Mouse (Mus musculus) heart, adult 9 months (tissue): ENCODE measurements around the gene Rere.
A peak's percentile ranks its signal among the peaks of the same experiment; 100 is the strongest.
"Not testable (repeated sequence)": the region's sequence is repeated elsewhere in the genome, so short reads cannot be mapped to it uniquely, and the experiment has no call there.

Experiments
- DNase-seq, 2 experiments: peaks; one replicate each; pipeline ENCODE4 v3.0.0; 2022; ENCODE audit warnings: low spot score in 2 of 2

Gene Rere

GRCm38 (mm10) chr4:150254416-150254815 is 27.0 kb upstream of the Rere start:
- DNase-seq, result no peak

- DNase-seq, result no peak
These were observed 26.3 kb upstream of the Rere start for GRCm38 (mm10) chr4:150255181-150255580.

- DNase-seq, result peak; percentile 91
These were observed 23.9 kb upstream of the Rere start for GRCm38 (mm10) chr4:150257252-150258204.

GRCm38 (mm10) chr4:150258388-150258787 is 23.1 kb upstream of the Rere start:
- DNase-seq, result no peak

- DNase-seq, result no peak
These were observed 21.9 kb upstream of the Rere start for GRCm38 (mm10) chr4:150259577-150259976.

- no peak for DNase-seq
These were observed 21.3 kb upstream of the Rere start for GRCm38 (mm10) chr4:150260111-150260510.

- no peak for DNase-seq
These were observed 20.7 kb upstream of the Rere start for GRCm38 (mm10) chr4:150260745-150261144.

- DNase-seq, result no peak
These were observed 19.1 kb upstream of the Rere start for GRCm38 (mm10) chr4:150262301-150262700.

GRCm38 (mm10) chr4:150264903-150265302 is 16.5 kb upstream of the Rere start:
- no peak for DNase-seq

- no peak for DNase-seq
These were observed 16.0 kb upstream of the Rere start for GRCm38 (mm10) chr4:150265471-150265870.

GRCm38 (mm10) chr4:150266655-150267223 is 14.7 kb upstream of the Rere start:
- no peak for DNase-seq

- DNase-seq, result peak; percentile 26 to 44
These were observed 12.5 kb upstream of the Rere start for GRCm38 (mm10) chr4:150268674-150269653.

GRCm38 (mm10) chr4:150269679-150270078 is 11.8 kb upstream of the Rere start:
- no peak for DNase-seq

GRCm38 (mm10) chr4:150270718-150271117 is 10.7 kb upstream of the Rere start:
- not testable (repeated sequence) for DNase-seq

GRCm38 (mm10) chr4:150272725-150273124 is 8.7 kb upstream of the Rere start:
- peak; percentile 80 to 84 for DNase-seq

GRCm38 (mm10) chr4:150275531-150275930 is 5.9 kb upstream of the Rere start:
- DNase-seq, result no peak

GRCm38 (mm10) chr4:150279336-150279735 is 2.1 kb upstream of the Rere start:
- not testable (repeated sequence) for DNase-seq

GRCm38 (mm10) chr4:150280002-150280401 is 1.4 kb upstream of the Rere start:
- DNase-seq, result no peak

GRCm38 (mm10) chr4:150280459-150280858 is 987 bp upstream of the Rere start:
- no peak for DNase-seq

- DNase-seq, result peak; percentile 45 to 51
These were observed 615 bp downstream of the Rere start for GRCm38 (mm10) chr4:150281891-150282630.
